Mouse (Mus musculus) adipocyte (in vitro differentiated cells): Measurements from ENCODE around the gene Stra6.

ENCODE experiments used
- DNase-seq: peaks from one replicate; pipeline ENCODE4 v3.0.0-alpha.2; 2016; ENCODE audit warnings: low spot score

Stra6 gene

DNA sequence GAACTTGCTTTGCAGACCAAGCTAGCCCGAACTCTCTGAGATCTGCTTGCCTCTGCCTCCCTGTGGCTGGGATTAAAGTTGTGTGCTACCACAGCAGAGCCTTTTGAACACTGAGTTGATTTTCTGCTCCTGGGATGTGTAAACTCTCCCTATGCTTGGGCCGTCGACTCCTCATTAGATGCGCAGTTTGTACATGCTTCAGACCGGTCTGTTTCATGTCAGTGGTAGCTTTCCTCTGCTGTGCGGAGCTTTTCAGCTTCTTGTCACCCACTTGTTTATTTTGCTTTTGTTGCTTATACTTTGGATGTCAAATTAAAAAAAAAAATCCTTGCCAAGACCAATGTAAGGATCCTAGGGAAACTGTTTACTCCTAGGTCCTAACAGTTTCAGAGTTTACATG lies 32.4 kb downstream of the Stra6 start:
- no peak for DNase-seq

DNA sequence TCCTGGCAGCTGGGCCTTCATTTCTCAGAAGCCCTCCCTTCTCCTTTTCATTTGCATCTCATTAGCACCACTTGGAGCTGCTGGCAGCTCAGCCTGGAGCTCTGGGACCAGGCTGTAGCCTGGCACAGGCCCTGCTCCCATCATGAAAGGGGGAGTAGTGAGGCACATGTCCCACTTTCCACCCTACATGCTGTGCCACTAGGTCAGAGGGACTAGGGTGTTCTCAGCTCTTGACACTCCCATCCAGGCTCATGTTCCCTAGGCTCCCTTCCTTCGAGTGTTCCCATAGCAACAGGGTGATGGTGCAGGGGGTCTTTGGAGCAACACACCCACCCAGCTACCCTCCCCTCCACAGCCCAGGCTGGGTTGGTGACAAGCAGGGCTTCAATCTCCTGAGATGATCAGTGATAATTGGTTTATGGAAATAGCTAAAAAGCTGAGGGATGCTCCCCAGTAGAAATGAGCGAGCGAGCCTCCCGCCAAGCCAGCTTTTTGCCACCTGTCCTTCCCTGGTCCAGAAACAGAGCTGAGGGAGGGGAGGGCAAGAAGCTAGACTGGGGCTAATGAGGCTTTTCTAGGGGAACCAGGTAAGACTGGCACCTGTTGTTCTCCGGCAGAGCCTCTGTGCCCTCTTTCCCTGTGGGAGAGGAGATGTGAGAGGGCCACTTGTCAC lies 33.2 kb downstream of the Stra6 start:
- DNase-seq: no peak

DNA sequence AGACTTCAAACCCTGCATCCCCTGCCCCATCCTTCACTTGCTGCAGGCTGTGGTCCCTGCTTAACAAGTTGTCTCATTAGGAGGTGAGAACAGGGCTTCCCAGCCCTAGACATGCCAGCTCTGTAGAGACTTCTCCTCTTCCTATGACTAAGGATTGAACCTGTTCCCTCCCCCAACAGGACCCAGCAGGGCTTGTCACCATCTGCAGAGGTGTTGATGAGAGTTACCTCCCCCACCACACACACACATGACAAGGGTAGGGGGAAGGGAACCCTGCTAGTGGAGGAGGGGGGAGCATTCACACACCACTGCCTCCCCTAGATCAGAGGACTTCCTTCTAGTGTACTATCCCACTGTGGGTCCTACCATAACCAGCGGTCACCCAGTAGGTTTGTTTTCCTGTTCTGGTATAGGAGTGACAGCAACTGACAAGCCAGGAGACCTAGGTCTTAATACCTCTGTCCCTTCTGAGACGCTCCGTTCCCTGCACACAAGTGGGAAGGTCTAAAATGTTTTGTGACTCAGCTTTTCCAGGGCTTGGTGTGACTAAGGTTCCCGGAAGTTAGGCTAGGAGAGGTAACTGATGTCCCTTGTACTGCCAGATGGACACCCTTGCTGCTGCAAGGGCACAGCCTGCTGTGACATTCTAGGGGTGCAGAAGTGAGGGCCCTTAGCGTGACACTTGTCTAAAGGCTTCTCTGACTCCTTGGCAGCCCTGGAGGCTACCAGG lies 36.4 kb downstream of the Stra6 start:
- DNase-seq: no peak

DNA sequence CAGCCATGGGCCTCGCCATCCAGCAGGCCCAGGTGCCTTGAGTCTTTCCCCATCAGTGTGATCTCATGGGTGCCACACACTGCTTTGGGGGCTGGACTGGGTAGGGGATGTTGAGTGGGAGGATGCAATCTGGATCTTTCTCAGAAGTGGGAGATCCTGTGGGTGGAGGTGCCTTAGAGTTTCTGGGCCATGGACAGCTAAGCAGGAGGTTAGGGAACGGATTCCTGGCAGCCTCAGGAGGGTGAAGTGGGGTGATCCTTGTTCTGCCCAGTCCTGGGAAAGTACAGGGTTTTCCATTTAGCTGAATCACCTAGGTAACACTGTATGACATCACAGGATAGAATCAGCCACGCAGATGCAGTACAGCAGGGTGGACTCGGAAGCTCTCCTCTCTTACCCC lies 38.4 kb downstream of the Stra6 start:
- no peak for DNase-seq

DNA sequence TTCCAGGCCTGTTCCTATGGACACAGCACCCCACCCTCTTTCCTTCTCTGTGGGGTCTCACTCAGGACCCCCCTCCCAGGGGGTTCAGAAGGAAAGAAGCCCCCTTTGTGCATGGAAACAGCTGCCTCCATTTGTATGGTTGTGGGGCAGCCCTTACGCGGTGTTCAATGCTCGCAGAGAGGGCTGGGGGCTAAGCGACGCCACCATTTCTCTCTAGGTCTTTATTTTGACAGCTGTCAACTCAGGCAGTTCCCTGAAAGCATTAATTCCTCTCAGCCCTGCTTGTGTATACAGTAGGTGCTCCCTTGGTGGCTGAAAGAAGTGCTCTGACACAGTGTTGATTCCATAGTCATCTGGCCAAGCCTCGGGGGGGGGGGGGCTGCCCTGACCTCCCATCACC lies 40.1 kb downstream of the Stra6 start:
- DNase-seq: no peak

DNA sequence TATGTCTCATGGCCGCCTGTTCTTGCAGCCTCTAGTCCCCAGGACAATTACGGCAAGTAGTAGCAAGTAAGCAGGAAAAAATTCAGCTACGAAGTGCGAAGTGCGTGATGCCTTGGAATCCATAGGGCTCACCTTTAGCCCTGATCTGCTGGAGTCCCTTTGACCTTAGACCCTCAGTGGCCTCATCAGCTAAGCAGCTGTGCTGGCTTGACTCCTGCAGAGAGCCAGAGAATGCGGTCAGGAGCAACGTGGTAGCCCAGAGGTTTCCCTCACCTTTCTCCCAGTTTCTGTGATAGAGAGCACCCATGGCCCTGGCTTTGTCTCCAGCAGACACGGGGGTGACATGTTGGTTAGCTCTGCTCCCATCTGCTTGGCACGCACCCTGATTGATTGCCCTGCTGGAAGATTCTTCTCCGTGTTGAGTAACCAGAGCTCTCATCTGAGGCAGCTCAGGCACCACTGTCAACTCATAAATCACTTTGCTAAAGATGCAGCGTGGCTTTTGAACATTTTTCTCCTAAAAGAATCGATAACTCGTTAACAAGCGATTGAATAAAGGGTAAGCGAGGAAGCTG lies 42.1 kb downstream of the Stra6 start:
- peak; percentile 40 for DNase-seq

DNA sequence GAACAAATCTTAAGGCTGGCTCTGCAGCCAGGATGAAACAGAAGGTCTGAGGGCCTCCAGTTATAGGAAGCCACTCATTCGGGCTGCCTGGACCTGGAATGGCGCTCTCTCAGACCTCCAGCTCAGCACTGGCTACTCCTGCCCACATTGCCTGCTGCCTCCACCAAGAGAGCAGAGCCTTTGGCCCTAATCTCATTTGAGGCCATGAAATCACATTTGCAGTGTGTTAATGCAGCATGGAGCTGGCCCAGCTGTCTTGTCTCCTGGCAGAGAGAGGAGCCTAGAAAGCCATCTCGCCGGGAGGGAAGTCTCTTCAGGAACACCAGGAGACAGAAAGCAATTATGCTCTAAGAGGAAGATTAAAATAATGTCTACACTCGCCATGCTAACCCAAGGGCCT lies 43.9 kb downstream of the Stra6 start:
- DNase-seq: no peak

DNA sequence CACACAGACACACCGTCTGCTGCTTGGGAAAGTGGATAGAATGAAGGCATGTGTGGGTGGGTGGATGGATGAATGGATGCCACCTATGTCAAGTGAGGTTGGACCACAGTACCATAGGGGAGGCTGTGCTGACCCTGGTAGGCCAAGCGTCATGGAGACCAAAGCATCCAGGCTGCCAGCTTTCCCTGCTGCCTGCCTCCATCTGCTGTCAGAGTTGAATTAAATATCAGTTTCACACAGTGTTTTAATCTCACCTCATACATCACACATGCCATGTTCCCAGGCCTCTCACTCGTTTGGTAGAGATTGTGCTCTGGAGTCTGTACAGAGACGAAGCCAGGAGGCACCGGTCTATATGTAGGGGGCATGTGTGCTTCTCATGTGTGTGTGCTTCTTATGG lies 47.2 kb downstream of the Stra6 start:
- DNase-seq: no peak

DNA sequence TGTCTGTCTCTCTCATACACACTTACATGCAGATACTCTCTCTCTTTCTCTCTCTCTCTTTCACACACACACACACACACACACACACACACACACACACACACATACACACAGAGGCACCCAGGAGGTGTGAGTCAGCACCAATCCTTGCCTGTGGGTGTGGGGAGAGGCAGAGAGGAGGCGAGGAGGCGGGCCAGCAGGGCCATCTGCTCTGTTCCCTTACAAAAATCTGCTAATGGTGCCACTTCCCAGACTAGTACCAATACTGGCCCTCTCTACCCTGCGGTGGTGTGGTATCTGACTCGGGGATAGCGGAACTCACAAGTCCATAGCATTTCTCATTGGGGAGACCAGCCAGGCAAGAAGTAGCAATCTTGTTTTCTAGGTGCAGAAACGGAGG lies 47.8 kb downstream of the Stra6 start:
- peak; percentile 26 for DNase-seq

DNA sequence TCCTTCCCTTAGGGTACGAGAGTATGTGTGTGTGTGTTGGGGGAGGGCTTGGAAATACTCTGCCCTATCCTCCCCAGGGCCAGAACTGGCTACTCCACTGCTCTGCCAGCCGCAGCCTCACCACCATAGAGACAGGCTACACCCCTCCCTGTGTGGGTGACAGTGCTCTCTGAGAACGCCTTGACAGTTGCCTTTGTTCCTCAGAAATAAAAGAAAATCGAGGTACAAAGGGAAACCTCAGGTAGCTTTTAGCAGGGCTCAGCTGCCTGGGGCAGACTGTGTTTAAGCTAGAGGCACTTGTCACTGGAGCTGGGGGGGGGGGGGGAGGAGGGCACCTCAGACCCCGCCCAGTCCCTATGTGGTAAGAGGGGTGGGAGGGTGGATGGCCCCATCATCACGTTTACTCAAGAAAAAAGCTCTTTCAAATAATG lies 48.7 kb downstream of the Stra6 start:
- DNase-seq: no peak

DNA sequence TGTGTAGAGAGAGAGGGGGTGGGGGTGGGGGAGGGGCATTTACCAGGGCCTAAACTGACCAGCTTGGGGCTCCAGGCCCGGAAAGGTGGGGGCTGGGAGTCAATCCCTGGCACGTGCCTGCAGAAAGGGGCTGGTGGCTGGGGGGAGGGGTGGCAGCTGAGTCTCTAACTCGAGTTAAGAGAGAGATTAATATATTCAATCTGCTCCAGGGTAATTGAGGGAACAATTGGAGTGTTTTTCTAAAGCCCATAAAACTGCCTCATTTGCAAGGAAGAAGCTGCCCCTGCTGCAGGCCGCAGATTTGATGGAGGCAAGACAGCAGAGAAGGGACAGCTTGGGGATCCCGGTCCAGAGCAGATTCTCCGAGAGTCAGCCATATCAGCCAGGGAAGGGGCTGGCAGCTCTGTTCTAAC lies 49.3 kb downstream of the Stra6 start:
- DNase-seq: no peak

DNA sequence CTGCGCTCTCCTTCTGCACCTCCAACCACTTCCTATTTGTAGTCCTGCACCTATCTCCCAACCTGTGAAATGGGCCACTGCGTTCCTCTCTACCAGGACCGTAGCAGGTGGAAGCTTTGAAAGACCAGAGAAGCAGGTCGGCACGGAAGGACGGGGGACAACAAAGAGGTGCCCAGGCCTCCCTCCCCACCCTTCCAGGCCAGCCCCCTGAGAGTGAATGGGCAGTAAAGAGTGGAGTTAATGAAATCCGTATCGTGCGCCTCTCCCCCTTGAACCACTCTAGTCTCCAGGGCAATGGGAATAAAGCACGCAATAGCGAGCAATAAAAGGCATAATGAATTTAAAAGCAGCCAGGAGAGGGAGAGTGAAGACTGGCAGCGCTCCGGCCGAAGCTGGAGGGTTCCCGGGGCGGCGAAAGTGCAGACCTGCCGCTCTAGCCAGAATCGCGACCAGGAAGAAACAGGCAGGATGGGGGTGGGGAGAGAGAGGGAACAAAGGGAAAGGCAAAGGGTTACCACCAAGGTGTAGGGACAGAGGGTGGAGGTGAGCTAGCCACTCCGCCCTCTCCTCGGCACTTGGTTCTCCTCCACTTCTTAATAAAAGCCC lies 49.8 kb downstream of the Stra6 start:
- DNase-seq: no peak

DNA sequence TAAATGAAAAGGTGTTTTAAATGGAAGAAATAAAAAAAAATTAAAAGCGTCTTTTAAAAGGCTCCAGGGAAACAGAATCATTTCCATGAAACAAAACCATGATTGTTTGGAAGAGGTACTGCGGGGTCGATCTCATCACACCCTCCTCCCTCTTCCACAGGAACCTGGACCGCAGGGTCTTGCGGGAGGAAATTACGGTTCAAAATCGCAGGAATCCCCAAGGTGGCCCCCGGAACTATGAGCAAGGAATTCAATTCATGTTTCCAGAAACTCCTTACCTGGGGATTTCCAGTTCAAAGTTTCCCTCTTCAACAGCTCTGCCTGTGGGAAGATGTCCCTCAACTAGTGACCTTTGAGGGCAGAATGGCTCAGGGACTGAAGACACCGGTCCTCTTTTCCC lies 50.4 kb downstream of the Stra6 start:
- DNase-seq: no peak

DNA sequence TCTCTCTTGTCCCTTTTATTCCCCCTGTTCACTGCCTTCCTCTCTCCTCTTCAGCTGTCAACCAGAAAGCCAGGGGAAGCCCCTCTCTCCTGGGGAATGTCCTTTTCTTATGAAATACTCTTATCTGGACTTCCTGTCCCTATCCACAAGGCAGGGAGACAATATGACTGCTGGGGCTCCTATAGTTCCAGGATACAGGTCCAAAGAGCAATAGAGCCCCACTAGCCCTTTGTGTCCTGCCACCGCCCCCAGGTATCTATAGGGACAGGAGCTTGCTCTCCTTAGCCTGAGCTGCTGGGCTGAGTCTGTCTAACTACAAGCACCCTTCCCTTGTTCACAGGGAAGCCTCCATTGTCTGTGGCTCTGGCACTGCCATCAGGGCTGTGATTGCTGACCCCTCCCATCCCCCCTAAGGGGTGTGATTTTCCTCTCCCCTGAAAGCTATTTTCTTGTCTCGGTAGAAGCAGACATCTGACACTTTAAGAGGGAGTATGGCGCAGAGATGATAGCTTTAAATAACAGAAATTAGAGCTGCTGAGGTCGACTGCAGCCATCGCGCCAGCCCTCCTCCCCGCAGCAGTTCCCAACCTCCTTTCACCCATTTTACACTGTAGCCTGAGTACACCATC lies 51.8 kb downstream of the Stra6 start:
- DNase-seq: no peak

DNA sequence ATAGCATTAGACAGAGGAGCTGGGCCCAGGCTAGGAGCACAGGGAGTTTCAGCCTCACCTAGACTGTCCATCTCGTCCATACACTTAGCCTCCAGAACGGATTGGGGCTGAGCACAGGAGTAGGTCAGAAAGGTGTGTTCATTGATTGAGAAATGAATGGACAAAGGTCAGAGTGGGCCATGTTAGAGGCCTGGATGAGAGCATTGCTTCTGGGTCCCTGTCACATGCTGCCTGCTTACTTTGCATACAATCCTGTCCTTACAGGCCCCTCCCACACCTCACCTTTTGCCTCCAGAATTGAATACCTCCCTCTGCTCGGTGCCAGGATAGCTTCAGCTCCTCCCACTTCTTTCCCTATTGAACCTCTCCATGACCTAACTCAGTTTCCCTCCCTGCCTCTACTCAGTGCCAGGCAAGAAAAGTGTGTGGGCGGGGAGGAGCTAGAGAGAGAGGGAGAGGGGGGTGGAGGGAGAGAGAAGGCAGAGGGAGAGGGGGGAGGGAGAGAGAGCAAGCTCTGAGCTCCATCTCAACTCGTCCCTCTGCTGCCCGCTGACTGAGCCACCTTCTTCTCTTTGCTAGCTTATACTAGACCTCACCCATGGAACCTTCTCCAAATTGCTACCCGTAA lies 52.5 kb downstream of the Stra6 start:
- DNase-seq: no peak

DNA sequence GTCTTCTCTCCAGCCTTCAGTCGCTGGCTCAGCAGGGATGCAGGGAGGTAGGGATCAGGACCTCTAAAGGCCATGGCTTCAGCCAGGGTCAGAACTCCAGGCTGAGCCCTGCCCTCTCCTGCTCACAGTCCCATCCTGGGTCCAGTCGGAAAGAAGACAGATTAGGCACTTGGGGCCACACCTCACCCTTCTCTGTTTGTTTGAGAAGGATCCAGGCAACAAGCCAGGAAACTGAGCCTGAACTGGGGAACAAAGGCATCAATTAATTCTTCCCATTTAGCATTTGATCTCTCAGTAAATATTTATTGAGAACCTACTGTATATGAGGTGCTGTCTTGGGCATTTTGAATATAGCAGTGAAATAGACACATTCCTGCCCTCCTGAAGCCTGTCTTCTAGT lies 55.1 kb downstream of the Stra6 start, which contains the start of gene Ccdc33:
Gene Ccdc33 (minus strand): TSS at position 153 of the 400 bp plus-strand sequence.
- no peak for DNase-seq

DNA sequence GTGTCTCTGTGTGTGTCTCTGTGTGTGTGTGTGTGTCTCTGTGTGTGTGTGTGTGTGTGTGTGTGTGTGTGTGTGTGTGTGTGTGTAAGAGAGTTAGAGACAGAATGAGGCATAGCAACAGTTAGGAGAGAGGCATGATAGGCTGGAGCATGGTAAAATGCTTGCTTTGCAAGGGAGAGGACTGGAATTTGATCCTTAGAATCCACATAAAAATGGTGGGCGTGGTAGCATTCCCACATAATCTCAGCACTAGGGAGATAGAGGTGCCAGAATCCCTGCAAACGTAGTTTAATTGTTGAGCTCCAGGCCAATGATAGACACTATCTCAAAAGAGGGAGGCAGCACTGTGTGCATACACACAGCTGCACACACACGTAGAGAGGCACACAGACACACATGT lies 61.5 kb downstream of the Stra6 start:
- DNase-seq: no peak

DNA sequence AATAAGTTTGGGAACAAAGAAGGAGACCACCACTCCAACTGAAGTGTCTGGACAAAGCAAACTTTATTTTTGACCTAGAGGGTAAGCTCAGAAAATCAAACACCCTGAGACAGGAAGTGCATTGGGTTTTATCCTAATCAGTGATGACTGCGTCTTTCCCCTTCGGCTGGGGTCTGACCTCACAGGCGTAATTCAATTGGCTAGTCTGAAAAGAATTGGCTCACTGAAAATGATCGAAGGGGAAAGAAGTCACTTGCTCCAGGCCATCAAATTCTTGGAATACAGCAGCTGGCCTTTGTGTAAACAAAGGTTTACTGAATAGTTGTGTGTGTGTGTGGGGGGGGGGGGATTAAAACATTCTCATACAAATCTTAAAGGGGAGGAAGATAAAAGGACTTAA lies 62.2 kb downstream of the Stra6 start:
- DNase-seq: no peak

DNA sequence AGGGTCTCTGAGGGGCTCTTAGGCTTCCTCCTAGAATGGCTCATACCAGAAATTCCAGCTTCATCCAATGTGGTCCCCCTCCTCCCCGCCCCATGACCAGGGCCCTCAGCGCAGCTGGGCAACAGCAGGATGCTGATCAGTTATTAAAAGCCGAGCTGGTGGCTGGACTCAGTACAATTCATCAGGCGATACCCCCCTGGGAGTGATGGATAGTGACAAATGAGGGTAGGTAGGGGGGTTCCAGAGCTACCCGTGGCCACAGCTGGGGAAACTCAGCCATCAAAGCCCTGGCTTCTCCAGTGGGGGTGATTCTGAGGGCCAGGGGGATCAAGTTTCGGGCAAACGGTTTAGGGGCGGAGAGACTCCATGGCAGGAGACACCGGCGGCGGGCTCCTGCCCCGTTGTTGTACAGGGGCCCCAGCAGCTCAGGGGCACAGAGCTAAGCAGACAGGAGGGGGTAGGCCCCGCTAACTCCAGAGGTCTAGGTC lies 65.4 kb downstream of the Stra6 start:
- DNase-seq: no peak

DNA sequence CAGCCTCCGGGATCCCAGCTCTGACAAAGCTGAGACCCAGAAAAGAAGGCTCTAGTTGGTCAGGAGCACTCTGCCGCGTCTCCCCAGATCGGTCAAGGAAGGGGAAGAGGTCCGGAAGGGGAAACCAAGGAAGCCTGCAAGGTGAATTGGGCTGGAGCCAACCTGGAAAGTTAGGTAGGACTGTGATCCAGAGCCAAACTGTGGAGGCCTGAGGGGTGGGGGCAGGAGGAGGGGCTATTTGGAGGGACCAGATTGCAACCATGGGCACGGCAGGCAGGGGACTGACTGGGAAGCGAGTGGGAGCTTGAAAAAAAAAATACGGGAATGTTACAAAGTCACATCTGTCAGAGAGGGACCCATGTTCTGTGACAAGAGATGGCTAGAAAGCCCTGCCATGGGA lies 65.9 kb downstream of the Stra6 start:
- DNase-seq: no peak

DNA sequence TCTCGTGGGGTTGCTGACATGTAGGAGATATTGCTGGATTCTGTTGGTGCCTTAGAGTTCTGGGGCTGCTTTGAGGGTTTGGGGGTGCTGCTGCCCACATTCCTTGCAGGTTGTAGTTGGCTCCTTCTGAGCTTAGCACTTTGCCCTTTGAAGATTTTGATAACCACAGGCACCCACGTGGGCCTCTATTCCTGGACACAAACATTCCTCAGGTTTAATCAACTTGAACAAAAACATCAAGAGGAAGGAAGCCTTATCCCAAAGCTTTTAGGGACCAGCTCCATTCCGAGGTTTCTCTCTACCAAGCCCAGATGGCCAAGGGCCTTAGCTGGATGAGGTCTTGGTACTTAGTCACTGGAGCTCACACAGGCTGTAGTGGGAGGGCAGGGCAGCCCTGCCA lies 67.3 kb downstream of the Stra6 start:
- DNase-seq: no peak

DNA sequence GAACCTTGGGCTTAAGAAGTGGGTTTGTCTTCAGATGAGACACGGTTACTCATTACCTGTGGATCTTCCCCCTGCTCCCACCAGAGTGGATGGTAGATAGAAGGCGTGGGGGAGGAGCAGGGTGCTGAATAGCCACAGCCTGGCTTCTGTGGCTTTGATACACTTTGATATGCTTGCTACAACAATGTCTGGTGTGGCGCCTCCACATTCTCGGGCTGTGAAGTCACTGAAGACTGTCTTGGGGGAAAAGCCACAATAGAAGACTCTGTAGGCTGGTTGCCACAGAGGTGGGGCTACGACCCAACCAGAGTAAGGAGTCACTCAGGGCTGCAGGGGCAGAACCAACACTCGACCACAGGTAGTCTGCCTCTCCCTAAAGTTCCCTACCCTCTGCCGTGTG lies 68.1 kb downstream of the Stra6 start:
- no peak for DNase-seq
